Mouse (Mus musculus): Measurements from ENCODE around the gene Nhlrc2. TPM values are rescaled to one million over a fixed set of nuclear protein-coding genes. Genes with fewer than 3 reads are reported as not detected.

Nhlrc2 gene
- polyA plus RNA-seq, 1 experiment from 2014 or later, result 15.0 TPM

DNA sequence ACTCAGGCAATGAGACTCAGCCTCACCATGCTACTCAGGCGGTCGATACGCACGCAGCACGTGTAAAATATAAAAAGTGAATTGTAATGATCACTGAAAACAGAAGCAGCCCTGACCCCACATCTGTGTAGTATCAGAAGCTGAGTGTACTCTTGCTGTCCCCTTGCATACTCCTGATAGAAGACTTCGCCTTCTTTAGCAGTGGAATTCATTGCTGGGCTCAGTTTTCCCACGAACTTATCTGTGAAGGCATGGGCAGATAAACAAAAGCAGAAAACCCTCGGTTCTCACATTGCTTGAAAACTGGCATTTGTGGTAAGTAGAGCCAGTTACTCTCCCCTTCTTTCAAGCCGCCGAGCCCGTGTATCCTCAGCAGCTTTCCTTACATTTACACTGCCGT, 4.7 kb upstream of the Nhlrc2 start:
- Histone ChIP-seq H3K9me3 (replicated peaks) (no peaks in the 10 kb centered on the region), H3K36me3 (peaks cover 21% of the 10 kb centered on the region; the same call in 1 of the 2 replicates), H3K4me2 (replicated peaks) (no peak overlapping the region), H3K4me3 (no peak overlapping the region), H3K27me3 (no peaks in the 10 kb centered on the region), H3K27ac (no peak overlapping the region), H3K9ac (no peak overlapping the region), H3K4me1 (peaks cover 4% of the 10 kb centered on the region)
- WGBS, result 92% methylated on average over 12 of the region's 12 CpGs
- ATAC-seq (ENCODE audit: low FRiP score), result no peak

DNA sequence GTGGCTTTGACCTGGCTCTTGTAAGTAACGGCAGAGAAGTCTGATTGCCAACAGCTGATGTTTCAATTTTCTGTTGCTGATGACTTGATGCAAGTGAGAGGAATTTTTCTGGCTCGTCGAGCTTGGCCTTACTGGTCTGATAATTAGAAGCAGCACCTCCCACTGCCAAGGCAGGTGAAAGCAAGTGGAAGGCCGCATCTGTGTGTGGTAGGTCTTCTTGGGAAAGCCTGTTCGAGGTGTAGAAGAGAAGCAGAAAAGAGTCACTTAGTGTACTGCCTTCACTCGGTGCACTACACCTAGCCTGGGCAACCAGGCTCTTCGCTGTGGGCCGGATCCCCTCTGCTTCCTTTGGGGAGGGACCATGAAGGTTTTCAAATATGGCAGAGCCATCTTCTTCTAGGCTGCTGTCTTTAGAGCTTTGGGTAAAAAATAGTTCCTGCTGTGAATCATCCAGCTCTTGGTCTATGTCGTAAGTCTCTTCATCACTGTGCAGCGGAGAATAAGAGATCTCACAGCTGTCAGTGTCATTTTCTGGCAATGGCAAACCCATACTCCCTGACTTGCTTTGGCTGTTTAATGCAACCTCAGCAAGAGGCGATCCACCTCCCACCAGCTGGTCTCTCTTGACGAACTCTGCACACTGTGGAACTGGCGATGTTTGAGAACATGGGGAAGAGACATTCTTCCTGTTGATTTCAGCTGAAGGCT, 3.2 kb upstream of the Nhlrc2 start:
- Histone ChIP-seq H3K4me2 (replicated peaks) (no peak overlapping the region), H3K9me3 (replicated peaks) (no peaks in the 10 kb centered on the region), H3K36me3 (peaks cover 21% of the 10 kb centered on the region; the same call in 1 of the 2 replicates), H3K4me1 (peaks cover 12% of the 10 kb centered on the region), H3K27me3 (no peaks in the 10 kb centered on the region), H3K27ac (no peak overlapping the region), H3K9ac (no peak overlapping the region), H3K4me3 (no peak overlapping the region)
- ATAC-seq (ENCODE audit: low FRiP score), result no peak
- 95% methylated on average over 13 of the region's 13 CpGs for WGBS

DNA sequence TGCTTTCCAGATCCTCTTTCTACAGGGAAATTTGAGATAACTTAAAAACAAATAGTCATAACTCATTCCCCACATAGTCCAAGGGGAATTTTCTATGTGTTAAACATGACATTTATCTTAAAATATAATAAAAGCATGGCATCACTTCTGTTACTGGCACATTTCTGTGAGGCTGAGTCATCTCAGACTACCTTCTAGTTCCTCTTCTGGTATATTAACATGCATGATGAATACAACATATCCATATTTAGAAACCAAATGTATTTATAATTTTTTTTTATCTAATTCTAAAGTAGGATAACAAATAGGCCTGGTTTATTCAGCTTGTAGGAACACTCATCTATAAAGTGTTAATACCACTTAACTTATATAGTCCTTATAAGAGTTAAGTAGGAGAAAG, 2.0 kb upstream of the Nhlrc2 start:
- Histone ChIP-seq H3K27ac (no peak overlapping the region), H3K4me1 (peaks cover 17% of the 10 kb centered on the region), H3K9ac (no peak overlapping the region), H3K9me3 (replicated peaks) (no peaks in the 10 kb centered on the region), H3K27me3 (no peaks in the 10 kb centered on the region), H3K4me2 (replicated peaks) (no peak overlapping the region), H3K4me3 (no peak overlapping the region), H3K36me3 (peaks cover 21% of the 10 kb centered on the region; the same call in 1 of the 2 replicates)
- ATAC-seq (ENCODE audit: low FRiP score), result no peak

DNA sequence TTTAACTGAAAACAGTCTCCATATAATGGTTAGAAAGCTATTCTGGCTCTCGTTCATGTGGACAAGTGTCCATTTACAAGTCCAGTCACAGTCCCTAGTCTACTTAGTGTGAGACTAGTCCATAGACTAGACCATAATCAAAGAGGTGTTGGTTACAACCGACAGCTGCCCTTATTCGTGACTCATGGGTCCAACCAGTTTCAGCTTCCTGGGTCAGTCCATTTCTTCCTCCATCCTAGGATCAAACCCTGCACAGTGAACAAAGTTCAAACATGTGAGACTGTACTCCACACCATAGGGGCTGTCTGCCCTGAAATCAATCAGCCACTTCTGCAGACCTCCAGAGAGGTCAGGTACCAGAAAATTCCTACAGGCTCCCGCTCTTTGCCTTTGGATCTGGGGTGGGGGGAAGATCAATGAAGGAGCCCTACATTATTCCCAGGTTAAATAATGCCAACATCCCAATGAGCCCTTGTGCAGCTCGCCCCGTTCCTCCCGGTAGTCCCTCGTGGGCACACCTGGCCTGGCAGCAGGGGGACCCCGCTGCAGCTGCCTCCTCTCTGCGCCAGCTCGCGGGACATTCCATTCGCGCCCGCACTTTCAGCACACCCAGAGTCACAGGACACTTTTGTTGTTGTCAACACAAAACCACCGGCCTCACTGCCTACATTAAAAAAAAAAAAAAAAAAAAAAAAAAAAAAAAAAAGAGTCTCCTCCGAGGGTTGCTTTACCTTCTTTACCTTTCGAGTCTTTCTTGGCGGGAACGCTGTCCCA, 418 bp upstream of the Nhlrc2 start, which contains the start of gene Dclre1a:
Dclre1a (minus strand) TSS at position 767 of the 774 bp plus-strand sequence.
- peak within 1 kb of the TSS; percentile 95 for H3K9ac ChIP-seq
- no peaks in the 10 kb centered on the region for H3K27me3 ChIP-seq
- no peaks in the 10 kb centered on the region for H3K9me3 ChIP-seq (replicated peaks)
- peaks cover 17% of the 10 kb centered on the region for H3K4me1 ChIP-seq
- H3K27ac ChIP-seq, result peak within 1 kb of the TSS; percentile 98
- ATAC-seq (ENCODE audit: low FRiP score), result peak; percentile 69
- H3K4me2 ChIP-seq (replicated peaks), result peak within 1 kb of the TSS; percentile 77
- WGBS, result 10% methylated on average over 20 of the region's 20 CpGs
- H3K36me3 ChIP-seq, result peaks cover 22% of the 10 kb centered on the region
- H3K4me3 ChIP-seq, result peak within 1 kb of the TSS; percentile 95

DNA sequence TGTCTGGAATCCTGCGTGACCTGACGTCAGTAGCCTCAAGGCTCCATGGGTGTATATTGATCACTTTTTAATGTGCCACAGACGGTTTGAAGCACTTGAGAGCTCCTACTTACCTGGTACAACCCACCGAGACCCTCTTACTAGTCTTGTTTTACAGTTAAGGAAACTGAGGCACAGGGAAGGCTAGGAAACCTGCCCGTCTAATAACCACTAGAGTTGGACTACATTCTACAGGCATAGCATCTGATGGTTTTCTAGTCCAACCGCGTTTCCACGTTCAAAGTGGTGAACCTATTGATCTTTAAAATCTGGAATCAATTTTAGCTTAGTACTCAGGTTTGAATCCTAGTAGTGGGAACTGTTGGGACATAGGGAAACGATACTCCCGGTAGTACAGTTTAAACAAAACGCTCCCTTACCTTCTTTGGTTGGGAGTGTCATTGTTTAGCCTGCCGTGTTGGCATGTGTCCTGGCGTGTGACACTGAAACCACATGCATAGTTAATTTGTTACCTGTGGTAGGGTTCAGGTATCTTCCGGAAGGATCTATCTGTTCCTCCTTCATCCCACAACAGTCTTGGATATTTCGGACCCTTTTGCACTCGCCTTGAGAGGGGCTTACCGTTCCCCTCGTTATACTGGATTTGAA, 1.1 kb downstream of the Nhlrc2 start:
- Histone ChIP-seq H3K4me1 (peaks cover 17% of the 10 kb centered on the region), H3K36me3 (peaks cover 30% of the 10 kb centered on the region), H3K27ac (peak overlapping the region; percentile 98), H3K4me3 (peak overlapping the region; percentile 95), H3K4me2 (replicated peaks) (peak overlapping the region; percentile 77), H3K27me3 (no peaks in the 10 kb centered on the region), H3K9me3 (replicated peaks) (no peaks in the 10 kb centered on the region), H3K9ac (peak overlapping the region; percentile 95)
- no peak for ATAC-seq (ENCODE audit: low FRiP score)
- WGBS, result 29% methylated on average over 18 of the region's 18 CpGs

DNA sequence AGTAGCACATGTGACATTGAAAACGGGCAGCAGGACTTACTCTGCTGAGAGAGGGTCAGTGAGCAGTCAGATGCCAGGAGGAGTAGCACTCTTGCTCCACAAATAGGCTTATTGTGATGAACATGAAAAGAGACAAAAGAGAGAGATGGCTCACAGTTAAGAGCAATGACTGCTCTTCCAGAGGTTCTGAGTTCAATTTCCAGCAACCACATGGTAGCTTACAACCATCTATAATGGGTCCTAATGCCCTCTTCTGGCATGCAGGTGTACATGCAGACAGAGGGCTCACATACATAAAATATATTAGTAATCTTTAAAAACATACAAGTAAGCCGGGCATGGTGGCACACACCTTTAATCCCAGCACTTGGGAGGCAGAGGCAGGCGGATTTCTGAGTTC, 5.1 kb downstream of the Nhlrc2 start:
- Histone ChIP-seq H3K27ac (no peak overlapping the region), H3K4me3 (no peak overlapping the region), H3K9ac (no peak overlapping the region), H3K27me3 (no peaks in the 10 kb centered on the region), H3K4me2 (replicated peaks) (no peak overlapping the region), H3K4me1 (peaks cover 14% of the 10 kb centered on the region), H3K9me3 (replicated peaks) (no peaks in the 10 kb centered on the region), H3K36me3 (peaks cover 31% of the 10 kb centered on the region)
- no peak for ATAC-seq (ENCODE audit: low FRiP score)
- 89% methylated on average over 3 of the region's 3 CpGs for WGBS

DNA sequence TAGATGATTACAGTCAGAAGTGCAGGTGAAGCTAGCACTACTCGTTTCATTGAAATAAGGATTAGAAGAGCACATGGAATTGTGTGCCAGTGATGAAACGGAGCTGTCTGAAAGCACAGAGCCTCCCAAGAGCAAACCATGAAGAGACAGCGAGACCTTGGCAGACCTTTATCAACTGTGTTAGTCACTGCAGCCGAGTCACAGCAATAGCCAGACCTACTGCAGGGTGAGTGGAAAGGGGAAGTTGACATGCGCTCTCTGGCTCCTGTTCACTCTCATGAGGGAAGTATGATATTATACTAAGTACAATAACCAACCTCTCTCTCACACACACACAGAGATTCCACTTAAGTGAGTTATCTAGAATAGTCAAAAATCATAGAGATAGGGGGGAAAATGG, 7.9 kb downstream of the Nhlrc2 start:
- no peak for ATAC-seq (ENCODE audit: low FRiP score)
- H3K9ac ChIP-seq, result no peak overlapping the region
- 89% methylated on average over 5 of the region's 5 CpGs for WGBS
- H3K27ac ChIP-seq, result no peak overlapping the region
- H3K9me3 ChIP-seq (replicated peaks), result no peaks in the 10 kb centered on the region
- H3K4me2 ChIP-seq (replicated peaks), result no peak overlapping the region
- H3K27me3 ChIP-seq, result no peaks in the 10 kb centered on the region
- H3K36me3 ChIP-seq, result peaks cover 34% of the 10 kb centered on the region
- H3K4me3 ChIP-seq, result no peak overlapping the region
- H3K4me1 ChIP-seq, result no peaks in the 10 kb centered on the region

DNA sequence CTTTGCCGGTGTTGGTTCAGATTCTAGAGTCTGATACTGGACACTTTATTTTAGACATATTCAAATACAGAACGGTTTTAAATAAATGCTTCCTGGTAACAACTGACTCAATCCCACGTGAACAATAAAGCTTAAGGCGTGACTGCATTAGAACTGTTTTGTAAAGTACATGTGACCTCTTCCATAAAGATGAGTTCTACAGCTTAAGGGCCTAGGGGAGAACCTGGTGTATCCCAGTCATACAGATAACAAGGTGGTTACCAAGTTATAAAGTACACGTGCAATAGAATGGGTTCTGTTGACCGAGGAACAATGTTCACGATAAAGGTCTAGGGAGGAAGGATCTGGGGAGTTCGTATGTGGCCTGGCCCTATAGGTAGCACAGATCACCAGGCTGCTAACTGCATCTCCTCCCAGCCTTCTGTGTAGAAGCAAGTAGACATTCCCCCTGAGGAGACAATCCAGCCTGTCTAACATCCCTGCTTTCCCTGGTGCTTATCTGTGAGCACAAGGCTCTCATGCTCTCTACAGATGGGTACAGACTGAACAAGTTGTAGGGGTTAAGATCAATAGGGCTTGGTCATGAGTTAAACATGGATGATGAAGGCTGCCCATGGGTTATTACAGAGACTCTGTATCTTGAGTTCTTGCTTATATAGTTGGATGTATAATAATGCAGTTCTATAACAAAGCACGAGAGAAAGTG, 14.5 kb downstream of the Nhlrc2 start:
- Histone ChIP-seq H3K27ac (no peak overlapping the region), H3K4me2 (replicated peaks) (no peak overlapping the region), H3K4me3 (no peak overlapping the region), H3K4me1 (peaks cover 3% of the 10 kb centered on the region; the same call in 1 of the 2 replicates), H3K36me3 (peaks cover 3% of the 10 kb centered on the region; the same call in 1 of the 2 replicates), H3K9me3 (replicated peaks) (no peaks in the 10 kb centered on the region), H3K27me3 (no peaks in the 10 kb centered on the region), H3K9ac (no peak overlapping the region)
- ATAC-seq (ENCODE audit: low FRiP score), result no peak
- 93% methylated on average over 9 of the region's 9 CpGs for WGBS

DNA sequence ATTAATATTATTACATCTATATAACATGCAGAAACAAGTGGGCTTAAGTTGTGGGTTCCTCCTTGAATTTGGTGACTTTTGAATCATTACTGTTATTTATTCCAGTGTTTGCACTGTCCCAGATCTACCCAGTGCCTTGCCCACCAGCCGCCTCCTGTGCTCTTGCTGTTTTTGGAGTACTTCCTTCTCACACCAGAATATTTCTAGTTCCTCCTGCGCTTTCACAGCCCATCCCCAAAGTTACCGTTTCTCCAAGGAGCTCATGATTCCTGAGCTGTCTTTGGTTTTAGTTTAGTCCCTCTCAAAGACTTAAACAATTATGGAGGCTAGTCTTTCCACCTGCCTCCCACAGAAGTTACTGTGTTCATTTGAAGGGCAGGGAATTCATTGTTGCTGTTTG, 15.4 kb downstream of the Nhlrc2 start:
- Histone ChIP-seq H3K36me3 (peaks cover 3% of the 10 kb centered on the region; the same call in 1 of the 2 replicates), H3K4me1 (peaks cover 3% of the 10 kb centered on the region; the same call in 1 of the 2 replicates), H3K9ac (no peak overlapping the region), H3K27ac (no peak overlapping the region), H3K27me3 (no peaks in the 10 kb centered on the region), H3K9me3 (replicated peaks) (no peaks in the 10 kb centered on the region), H3K4me2 (replicated peaks) (no peak overlapping the region), H3K4me3 (no peak overlapping the region)
- no peak for ATAC-seq (ENCODE audit: low FRiP score)
- 93% methylated on average over 3 of the region's 3 CpGs for WGBS

DNA sequence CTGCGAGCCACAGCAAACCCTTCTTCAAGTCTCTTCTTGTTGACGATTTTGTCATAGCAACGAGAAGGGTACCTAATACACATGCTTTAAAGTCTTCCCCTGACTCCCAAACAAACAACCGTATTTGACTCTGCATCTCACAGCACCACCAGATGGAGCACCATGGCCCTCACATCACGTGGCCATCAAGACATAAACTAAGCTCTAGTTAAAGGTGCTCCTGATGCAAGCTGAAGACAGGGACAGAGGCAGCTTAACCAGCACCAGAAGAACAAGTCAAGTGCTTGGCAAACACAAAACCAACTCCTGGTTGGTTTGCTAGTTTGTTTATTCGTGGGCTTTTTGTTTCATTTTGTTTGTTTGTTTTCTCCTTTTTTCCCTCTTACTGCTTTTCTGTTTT, 17.3 kb downstream of the Nhlrc2 start:
- Histone ChIP-seq H3K4me1 (peaks cover 3% of the 10 kb centered on the region; the same call in 1 of the 2 replicates), H3K36me3 (no peaks in the 10 kb centered on the region), H3K9ac (no peak overlapping the region), H3K9me3 (replicated peaks) (no peaks in the 10 kb centered on the region), H3K27ac (no peak overlapping the region), H3K27me3 (no peaks in the 10 kb centered on the region), H3K4me3 (no peak overlapping the region), H3K4me2 (replicated peaks) (no peak overlapping the region)
- 75% methylated on average over 6 of the region's 6 CpGs for WGBS
- no peak for ATAC-seq (ENCODE audit: low FRiP score)

DNA sequence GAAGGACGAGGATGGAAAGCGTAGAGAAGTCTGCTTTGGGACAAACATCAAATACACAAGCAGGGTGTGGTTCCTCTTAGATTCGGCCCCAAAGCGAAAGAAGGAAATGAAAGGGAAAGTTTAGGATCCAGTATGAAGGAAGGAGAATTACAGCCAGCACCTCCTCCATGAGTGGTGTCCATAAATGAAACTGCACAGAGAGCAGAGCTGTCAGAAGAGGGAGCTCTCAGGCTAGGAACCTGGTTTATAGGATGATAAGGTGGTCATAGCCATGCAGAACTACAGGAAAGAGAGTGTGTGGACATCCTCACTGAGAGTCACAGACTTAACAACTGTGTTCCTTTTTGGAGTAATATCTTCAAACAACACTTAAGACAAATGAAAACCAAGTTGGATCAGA, 18.0 kb downstream of the Nhlrc2 start:
- Histone ChIP-seq H3K9ac (no peak overlapping the region), H3K36me3 (0 out of 2 replicates have a peak, but pooled peaks cover 3% of the 10 kb centered on the region), H3K27ac (no peak overlapping the region), H3K9me3 (replicated peaks) (no peaks in the 10 kb centered on the region), H3K4me2 (replicated peaks) (no peak overlapping the region), H3K4me3 (no peak overlapping the region), H3K4me1 (peaks cover 3% of the 10 kb centered on the region; the same call in 1 of the 2 replicates), H3K27me3 (no peaks in the 10 kb centered on the region)
- WGBS, result 88% methylated on average over 4 of the region's 4 CpGs
- no peak for ATAC-seq (ENCODE audit: low FRiP score)

DNA sequence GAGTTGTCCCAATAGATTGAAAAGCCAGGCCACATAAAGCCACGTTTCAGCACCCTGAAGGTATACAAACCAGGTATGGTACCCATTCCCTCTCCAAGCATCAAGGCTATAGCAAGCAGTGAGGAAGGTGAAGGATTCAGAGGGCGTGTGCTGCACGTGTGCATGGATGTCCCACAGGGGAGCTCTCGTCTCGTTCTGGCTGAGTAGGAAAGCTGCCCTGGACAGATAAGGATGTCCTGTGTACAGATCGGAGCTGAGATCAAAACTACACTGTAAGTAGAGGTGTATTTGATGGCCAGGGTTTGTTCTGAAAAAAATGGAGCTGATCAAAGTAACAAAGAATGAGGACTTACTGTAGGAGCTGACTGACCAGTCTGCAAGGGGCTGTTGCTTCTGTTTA, 18.9 kb downstream of the Nhlrc2 start:
- no peaks in the 10 kb centered on the region for H3K27me3 ChIP-seq

More for the DNA sequence above, 18.9 kb downstream of the Nhlrc2 start:
- no peak for ATAC-seq (ENCODE audit: low FRiP score)
- Histone ChIP-seq H3K9me3 (replicated peaks) (no peaks in the 10 kb centered on the region), H3K36me3 (0 out of 2 replicates have a peak, but pooled peaks cover 7% of the 10 kb centered on the region), H3K4me3 (no peak overlapping the region), H3K9ac (no peak overlapping the region), H3K4me2 (replicated peaks) (no peak overlapping the region), H3K4me1 (peaks cover 3% of the 10 kb centered on the region; the same call in 1 of the 2 replicates), H3K27ac (no peak overlapping the region)
- WGBS, result 80% methylated on average over 6 of the region's 6 CpGs
